Mouse (Mus musculus): ENCODE results near the gene Pla2g6. TPM values are rescaled to one million over a fixed set of nuclear protein-coding genes. Genes with fewer than 3 reads are reported as not detected.

The Pla2g6 gene
- total RNA-seq, 1 experiment from 2014 or later, result 16.9 TPM

GRCm38 (mm10) chr15:79352479-79352878, 24.3 kb upstream of the Pla2g6 start:
- ATAC-seq (replicated peaks; ENCODE audit: low read depth, poor library complexity, severe bottlenecking), result no peak

GRCm38 (mm10) chr15:79351331-79351767, 23.2 kb upstream of the Pla2g6 start:
- ATAC-seq (replicated peaks; ENCODE audit: low read depth, poor library complexity, severe bottlenecking), result no peak

- ATAC-seq (replicated peaks; ENCODE audit: low read depth, poor library complexity, severe bottlenecking), result no peak
These were observed 22.7 kb upstream of the Pla2g6 start for GRCm38 (mm10) chr15:79350866-79351265.

GRCm38 (mm10) chr15:79348651-79349050, 20.5 kb upstream of the Pla2g6 start:
- no peak for ATAC-seq (replicated peaks; ENCODE audit: low read depth, poor library complexity, severe bottlenecking)

- peak; percentile 58 for ATAC-seq (replicated peaks; ENCODE audit: low read depth, poor library complexity, severe bottlenecking)
These were observed 19.8 kb upstream of the Pla2g6 start for GRCm38 (mm10) chr15:79347845-79348506.

GRCm38 (mm10) chr15:79347165-79347844, 19.1 kb upstream of the Pla2g6 start:
- ATAC-seq (replicated peaks; ENCODE audit: low read depth, poor library complexity, severe bottlenecking), result peak; percentile 69

- no peak for ATAC-seq (replicated peaks; ENCODE audit: low read depth, poor library complexity, severe bottlenecking)
These were observed 18.0 kb upstream of the Pla2g6 start, which contains the start of gene Maff for GRCm38 (mm10) chr15:79346051-79346793. Maff (plus strand) TSS chr15:79346621.

- no peak for ATAC-seq (replicated peaks; ENCODE audit: low read depth, poor library complexity, severe bottlenecking)
These were observed 16.4 kb upstream of the Pla2g6 start for GRCm38 (mm10) chr15:79344627-79345026.

- no peak for ATAC-seq (replicated peaks; ENCODE audit: low read depth, poor library complexity, severe bottlenecking)
These were observed 14.6 kb upstream of the Pla2g6 start for GRCm38 (mm10) chr15:79342641-79343337.

GRCm38 (mm10) chr15:79338978-79339377, 10.8 kb upstream of the Pla2g6 start:
- ATAC-seq (replicated peaks; ENCODE audit: low read depth, poor library complexity, severe bottlenecking), result peak; percentile 53

GRCm38 (mm10) chr15:79335061-79335655, 7.0 kb upstream of the Pla2g6 start:
- ATAC-seq (replicated peaks; ENCODE audit: low read depth, poor library complexity, severe bottlenecking), result peak; percentile 41

GRCm38 (mm10) chr15:79333409-79333808, 5.2 kb upstream of the Pla2g6 start:
- ATAC-seq (replicated peaks; ENCODE audit: low read depth, poor library complexity, severe bottlenecking), result peak; percentile 50

GRCm38 (mm10) chr15:79330521-79330920, 2.3 kb upstream of the Pla2g6 start:
- ATAC-seq (replicated peaks; ENCODE audit: low read depth, poor library complexity, severe bottlenecking), result no peak

GRCm38 (mm10) chr15:79329979-79330363, 1.8 kb upstream of the Pla2g6 start:
- no peak for ATAC-seq (replicated peaks; ENCODE audit: low read depth, poor library complexity, severe bottlenecking)

GRCm38 (mm10) chr15:79329346-79329978, 1.3 kb upstream of the Pla2g6 start:
- no peak for ATAC-seq (replicated peaks; ENCODE audit: low read depth, poor library complexity, severe bottlenecking)

- no peak for ATAC-seq (replicated peaks; ENCODE audit: low read depth, poor library complexity, severe bottlenecking)
These were observed 717 bp upstream of the Pla2g6 start for GRCm38 (mm10) chr15:79328939-79329275.

GRCm38 (mm10) chr15:79326971-79327961, 924 bp downstream of the Pla2g6 start:
- ATAC-seq (replicated peaks; ENCODE audit: low read depth, poor library complexity, severe bottlenecking), result peak; percentile 16; the same call in 1 of the 2 replicates

- ATAC-seq (replicated peaks; ENCODE audit: low read depth, poor library complexity, severe bottlenecking), result no peak
These were observed 1.9 kb downstream of the Pla2g6 start for GRCm38 (mm10) chr15:79326264-79326663.
